Mouse (Mus musculus): Measurements from ENCODE around the gene Wdr13.
A peak's percentile ranks its signal among the peaks of the same experiment; 100 is the strongest.

The Wdr13 gene

GRCm38 (mm10) chrX:8132017-8132976, at the start of gene Wdr13:
Gene Wdr13 (minus strand): TSS chrX:8132892.
- DNase-seq (ENCODE audit: low read depth, low spot score), result peak; percentile 92

GRCm38 (mm10) chrX:8179646-8180045, 47.0 kb upstream of the Wdr13 start:
- DNase-seq (ENCODE audit: low read depth, low spot score), result no peak

GRCm38 (mm10) chrX:8178871-8179270, 46.2 kb upstream of the Wdr13 start:
- DNase-seq (ENCODE audit: low read depth, low spot score), result no peak

DNA sequence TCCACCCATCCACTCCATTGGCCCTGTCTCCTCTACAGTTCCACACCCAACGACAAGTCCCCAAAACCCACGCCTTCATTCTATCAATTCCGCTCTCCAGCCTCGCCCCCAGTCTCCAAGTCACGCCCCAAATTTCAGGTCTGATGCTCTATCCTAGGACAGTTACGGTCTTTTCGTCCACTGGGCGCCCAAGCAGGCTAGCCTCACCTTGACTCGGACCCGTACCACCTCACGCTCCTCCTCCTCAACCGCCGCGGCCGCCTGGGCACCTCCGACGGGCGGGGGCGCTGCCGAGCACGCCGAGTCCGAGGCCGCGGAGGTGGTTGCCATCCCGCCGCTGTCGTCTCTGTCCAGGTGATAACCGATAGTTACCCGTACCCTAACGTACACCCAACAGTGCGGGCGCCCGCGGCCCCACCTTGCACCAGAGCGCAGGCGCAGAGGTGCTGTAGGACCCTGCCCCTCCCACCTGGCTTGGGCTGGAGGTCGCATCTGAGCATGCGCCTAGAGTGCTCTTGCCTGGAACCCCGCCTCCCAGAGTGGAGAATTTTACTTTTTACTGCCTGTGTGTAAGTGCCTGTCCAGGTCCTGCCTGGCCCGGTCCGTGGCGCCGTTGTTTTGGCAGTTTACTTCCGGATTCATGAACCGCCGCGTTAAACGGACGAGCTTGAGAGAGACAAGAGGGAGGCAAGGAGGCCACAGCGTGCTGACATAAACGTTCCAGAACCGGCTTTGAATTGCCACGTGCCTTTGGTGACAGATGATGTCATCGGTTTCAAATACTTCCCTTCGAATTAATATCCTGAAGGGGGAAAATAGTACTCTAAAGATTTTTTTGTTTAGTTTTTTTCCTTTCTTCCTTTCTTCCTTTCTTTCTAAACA, 43.1 kb upstream of the Wdr13 start, which contains the start of gene Tbc1d25:
Tbc1d25 (minus strand) TSS at position 678 of the 882 bp plus-strand sequence.
- peak; percentile 64 for DNase-seq (ENCODE audit: low read depth, low spot score)

- DNase-seq (ENCODE audit: low read depth, low spot score), result no peak
These were observed 42.4 kb upstream of the Wdr13 start for GRCm38 (mm10) chrX:8175169-8175503.

DNA sequence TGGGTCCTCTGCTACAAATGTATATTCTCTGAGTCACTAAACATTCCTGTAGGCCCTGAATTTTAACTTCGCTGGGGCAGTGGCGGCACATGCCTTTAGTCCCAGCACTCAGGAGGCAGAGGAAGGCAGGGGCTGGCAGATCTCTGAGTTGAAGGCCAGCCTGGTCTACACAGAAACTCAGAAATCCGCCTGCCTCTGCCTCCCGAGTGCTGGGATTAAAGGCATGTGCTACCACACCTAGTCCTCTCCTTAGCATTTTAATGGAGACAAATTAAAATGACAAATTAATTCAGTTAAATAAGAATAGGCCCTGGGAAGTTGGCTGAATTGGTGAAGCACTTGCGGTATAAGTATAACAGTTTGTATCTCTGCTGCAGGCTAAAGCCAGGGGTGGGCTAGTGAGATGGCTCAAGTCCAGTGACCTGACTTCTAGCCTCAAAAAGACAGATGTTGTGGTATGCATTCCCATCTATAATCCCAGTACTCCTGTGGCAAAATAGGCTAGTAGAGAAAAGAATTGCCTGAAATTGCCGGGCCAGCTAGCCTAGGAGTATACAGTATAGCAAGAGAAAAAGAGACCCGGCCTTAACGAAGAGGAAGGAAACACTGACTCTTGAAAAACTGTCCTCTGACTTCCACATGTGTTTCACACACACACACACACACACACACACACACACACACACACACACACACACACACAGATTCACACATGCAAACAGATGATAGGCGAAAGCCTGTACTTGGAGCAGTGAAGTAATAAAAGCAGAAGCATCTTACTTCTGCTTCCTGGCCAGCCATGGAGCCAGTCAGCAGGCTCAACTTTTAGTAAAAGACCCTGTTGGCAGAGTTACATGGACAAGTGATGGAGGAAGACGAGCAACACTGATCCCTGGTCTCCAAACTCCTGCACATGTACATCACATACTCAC, 35.3 kb upstream of the Wdr13 start:
- no peak for DNase-seq (ENCODE audit: low read depth, low spot score)

DNA sequence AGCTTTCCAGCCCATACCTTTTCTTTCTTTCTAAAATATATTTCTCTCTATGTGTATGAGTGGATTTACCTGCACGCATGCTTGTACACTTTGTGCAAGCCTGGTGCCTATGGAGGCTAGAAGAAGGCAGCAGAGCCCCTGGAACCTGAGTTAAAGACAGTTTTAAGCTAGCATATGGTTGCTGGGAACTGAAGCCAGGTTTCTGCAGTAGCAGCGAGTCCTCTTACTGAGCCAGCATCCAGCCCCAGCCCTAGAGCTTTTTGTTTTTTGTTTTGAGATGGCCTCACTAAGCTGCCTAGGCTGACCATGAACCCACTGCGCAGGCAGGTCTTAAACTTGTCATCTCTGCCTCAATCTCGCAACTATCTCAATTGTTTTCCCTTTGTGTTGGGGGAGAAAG, 31.8 kb upstream of the Wdr13 start:
- DNase-seq (ENCODE audit: low read depth, low spot score), result no peak

- no peak for DNase-seq (ENCODE audit: low read depth, low spot score)
These were observed 30.4 kb upstream of the Wdr13 start for GRCm38 (mm10) chrX:8163076-8163475.

DNA sequence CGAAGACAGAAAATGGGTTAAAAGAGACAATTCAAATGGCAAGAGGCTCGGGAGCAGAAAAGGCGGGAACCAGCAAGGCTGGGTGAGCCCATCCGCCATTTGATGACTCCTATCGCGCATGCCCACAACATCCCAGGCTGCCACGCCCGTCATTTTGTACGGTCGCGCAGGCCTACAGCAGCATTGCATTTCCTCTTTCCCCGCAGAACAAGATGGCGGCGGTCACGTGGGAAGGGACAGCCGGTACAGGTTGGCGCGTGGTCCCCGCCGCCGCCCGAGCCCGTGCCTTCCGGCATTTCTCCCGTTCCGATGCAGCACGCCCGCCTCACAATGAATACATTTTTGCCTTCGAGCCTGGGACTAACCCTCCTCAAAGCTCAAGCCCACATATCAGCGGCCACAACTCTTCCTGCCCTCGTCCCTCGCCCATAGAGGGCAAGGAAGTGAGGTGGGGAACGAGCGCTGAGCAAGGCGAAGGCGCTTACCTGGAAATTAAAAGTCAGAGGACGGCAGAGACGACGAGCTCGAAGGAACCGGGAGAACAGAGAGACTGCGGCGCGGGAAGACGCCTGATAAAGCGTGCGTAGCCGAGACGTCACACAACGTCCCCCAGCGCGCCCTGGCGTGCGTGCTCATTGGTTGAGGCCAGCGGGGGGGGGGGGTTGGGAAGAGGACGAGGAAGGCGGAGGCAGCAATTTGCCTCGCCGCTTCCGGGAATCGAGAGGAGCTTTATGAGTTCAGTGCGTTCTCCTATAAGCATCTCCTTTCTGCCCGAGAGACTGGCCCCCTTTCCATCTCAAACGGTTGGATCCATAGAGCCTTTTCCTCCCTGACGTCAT, 12.7 kb upstream of the Wdr13 start, which contains the start of gene Rbm3:
Rbm3 (minus strand) TSS at position 728 of the 839 bp plus-strand sequence.
- peak; percentile 69 for DNase-seq (ENCODE audit: low read depth, low spot score)

GRCm38 (mm10) chrX:8143750-8144149, 11.1 kb upstream of the Wdr13 start:
- DNase-seq (ENCODE audit: low read depth, low spot score), result no peak

DNA sequence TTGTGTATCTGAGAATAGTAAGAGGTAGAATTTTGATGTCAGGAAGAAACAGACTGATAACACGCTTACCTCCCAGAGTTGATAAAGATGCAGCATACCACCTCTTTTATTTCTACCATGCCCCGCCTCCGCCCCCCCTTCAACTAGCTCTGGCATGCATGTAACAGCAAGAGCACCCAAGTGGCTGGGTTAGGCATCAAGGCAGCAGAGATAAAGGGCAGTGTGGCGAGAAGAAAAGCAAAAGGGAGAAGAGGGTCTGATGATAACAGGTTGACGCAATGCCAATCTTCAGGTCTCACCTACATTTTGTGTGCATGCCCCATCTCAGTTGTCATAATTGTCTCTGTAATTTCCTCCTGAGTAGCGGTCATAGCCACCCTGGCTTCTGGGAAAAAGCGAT, 10.3 kb upstream of the Wdr13 start:
- DNase-seq (ENCODE audit: low read depth, low spot score), result no peak

DNA sequence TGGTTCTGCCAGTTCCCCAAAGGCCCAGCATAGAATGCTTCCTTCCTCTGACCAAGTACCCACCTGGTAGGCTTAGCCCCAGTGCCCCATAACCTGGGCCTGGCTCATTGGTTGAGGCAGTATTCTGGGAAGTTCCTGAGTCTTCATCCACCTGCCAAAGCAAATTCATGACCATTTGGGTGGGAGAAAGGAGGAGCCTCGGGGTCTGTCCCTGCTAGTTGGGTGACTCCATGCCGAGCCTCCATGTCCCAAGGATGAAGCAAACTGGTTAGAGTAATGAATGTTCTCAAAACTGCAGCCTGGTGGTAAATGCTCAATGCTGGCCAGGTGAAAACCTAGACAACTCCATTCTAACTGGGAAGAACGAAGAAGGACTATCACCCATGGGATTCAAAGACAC, 8.4 kb upstream of the Wdr13 start:
- DNase-seq (ENCODE audit: low read depth, low spot score), result no peak

- no peak for DNase-seq (ENCODE audit: low read depth, low spot score)
These were observed 7.8 kb upstream of the Wdr13 start for GRCm38 (mm10) chrX:8140446-8140845.

DNA sequence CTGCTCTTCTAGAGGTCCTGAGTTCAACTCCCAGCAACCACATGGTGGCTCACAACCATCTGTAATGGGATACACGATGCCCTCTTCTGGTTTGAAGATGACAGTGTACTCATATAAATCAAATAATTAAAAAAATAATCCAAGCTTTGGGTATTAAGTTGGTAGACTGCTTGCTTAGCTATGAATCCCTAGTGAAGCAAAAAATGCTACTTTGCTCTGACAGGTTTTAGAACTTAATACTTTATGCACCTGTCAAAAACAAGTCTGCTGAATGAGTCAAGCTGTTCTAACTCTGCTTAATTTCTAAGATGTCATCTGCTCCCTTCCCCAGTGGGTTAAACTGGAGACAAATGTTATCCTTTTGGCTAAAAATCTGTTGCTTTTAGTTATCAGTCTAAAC, 6.8 kb upstream of the Wdr13 start:
- no peak for DNase-seq (ENCODE audit: low read depth, low spot score)

DNA sequence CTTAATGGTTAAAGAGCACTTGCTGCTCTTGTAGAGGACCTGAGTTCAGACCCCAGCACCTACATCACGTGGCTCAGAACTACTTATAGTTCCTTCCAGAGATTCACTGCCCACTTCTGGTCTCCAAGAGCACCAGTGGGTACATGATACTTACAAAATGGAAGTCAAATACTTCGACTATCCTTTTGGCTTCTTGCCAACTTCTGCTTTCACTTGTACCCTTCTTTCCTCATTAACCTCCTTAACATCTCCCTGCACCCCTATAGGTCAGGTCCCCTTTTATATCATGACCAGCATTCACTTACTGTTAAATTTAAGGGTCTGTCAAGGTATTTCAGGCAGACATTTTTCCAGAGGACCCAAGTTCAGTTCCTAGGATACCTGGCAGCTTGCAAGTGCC, 3.2 kb upstream of the Wdr13 start:
- DNase-seq (ENCODE audit: low read depth, low spot score), result no peak

DNA sequence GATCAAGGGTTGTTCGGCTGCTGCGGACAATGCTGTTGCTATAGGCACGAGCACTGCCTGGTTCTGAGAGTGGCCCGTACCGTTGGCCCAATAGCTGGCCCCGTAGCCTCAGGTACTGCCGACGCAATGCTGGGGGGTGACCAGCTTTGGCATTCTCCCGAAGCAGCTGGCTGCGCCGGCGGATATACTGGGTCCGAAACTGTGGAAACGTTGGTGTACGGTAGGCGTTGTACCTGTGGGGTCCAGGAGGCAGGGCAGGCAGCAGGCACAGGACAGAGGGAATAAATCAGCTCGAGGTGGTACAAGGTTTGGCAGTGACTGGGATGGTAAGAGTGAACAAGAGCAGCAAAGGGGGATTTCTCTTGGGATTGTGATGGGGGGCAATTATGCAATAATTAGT, 1.3 kb downstream of the Wdr13 start:
- no peak for DNase-seq (ENCODE audit: low read depth, low spot score)

- no peak for DNase-seq (ENCODE audit: low read depth, low spot score)
These were observed 7.5 kb downstream of the Wdr13 start for GRCm38 (mm10) chrX:8125235-8125634.

DNA sequence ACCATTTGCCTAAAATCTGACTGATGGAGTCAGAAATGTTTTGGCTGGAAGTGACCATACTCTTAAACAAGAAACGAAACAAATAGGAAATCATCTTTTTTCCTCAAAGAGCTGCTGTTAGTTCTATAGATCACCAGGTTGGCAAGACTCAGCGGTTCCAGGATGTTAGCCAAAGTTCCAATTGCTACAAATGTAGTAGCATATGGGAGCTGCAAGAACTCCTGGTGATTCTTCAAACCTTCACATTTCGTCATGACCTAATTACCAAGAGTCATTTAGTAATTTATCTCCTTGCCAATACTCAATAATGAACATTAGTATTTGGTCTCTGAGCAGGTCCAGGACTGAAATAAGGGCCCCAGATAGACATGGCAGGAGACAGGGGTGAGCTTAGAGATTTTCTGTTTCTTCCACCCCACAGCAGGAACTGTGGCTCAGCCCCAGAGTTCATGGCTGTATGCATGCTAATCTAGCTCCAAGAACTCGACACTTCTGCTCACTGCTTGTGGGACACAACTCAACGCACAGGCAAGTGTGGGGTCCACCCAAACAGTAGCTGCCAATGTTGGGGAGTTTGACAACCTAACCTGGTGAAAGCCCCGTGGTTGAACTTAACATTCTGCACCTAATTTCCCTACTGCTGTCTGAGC, 8.7 kb downstream of the Wdr13 start:
- DNase-seq (ENCODE audit: low read depth, low spot score), result no peak

GRCm38 (mm10) chrX:8117264-8117663, 15.4 kb downstream of the Wdr13 start:
- no peak for DNase-seq (ENCODE audit: low read depth, low spot score)

DNA sequence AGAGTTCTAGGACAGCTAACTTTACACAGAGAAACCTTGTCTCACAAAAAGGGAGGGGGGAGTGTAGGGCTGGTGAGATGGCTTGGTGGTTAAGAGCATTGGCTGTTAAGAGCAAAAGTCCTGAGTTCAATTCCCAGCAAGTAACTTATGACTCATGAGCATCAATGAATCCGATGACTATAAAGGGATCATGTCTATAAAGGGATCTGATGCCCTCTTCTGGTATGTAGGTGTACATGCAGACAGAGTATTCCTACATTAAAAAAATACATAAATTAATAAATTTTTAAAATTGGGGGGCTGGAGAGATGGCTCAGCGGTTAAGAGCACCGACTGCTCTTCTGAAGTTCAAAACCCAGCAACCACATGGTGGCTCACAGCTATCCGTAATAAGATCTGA, 17.4 kb downstream of the Wdr13 start:
- no peak for DNase-seq (ENCODE audit: low read depth, low spot score)
